Mouse (Mus musculus) heart, adult 2 months (tissue): ENCODE measurements around the gene Tor3a.

Experiments used
- CTCF ChIP-seq: fragments of 200-600 bp; IDR thresholded peaks from 2 replicates; pipeline ENCODE4 v1.8.1; 2022; ENCODE audit warnings: antibody characterized with exemption, mild to moderate bottlenecking, moderate library complexity
- EP300 ChIP-seq: fragments of 200-500 bp; IDR thresholded peaks from 2 replicates; pipeline ENCODE4 v1.6.1; 2011; ENCODE audit warnings: low read depth, low read length, control low read depth; ENCODE audit not compliant: insufficient read depth
- POLR2A ChIP-seq: fragments of 200-500 bp; IDR thresholded peaks from 2 replicates; pipeline ENCODE4 v1.6.1; 2011; ENCODE audit warnings: mild to moderate bottlenecking, low read depth, low read length, control low read depth; ENCODE audit not compliant: insufficient read depth

- TF ChIP-seq CTCF (no peak), EP300 (no peak), POLR2A (no peak)
Measured at GRCm38 (mm10) chr1:156652189-156652822, 21.9 kb downstream of the Tor3a start.
